Mouse (Mus musculus): ENCODE measurements around the gene Ksr2.

Ksr2 gene

DNA sequence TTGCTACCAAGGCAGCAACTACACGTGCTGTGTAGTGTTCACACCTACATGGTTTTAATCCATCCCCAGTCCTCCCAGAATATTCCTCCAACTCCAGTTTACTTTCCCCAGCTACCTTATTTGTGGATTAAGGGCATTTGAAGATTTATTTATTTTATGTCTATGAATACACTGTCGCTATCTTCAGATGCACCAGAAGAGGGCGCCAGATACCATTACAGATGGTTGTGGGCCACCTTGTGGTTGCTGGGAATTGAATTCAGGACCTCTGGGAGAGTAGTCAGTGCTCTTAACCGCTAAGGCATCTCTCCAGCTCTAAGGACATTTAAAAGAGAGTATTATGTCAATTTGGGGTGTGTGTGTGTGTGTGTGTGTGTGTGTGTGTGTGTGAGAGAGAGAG is 108.7 kb downstream of the Ksr2 start:
- in situ Hi-C loops (cut with MboI, MseI): no loop called here

DNA sequence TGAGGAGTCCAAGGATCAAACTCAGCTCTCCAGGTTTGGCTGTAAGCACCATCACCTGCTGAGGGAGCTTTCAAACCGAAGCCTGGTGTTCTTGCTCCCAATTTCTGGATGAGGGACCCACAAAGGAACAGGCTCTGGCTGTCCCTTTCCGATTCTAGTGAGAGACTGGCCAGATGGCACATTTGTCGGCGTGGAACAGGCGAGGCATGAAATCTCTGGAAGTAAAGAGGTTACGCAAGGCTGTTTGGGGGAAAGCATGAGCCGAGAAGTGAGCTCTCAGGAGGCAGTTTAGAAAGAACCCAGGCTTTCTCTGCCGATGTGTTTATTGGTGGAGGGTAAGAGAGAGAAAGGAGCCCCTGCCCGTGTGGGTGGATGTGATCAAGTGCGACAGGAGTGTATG is 109.2 kb downstream of the Ksr2 start:
- in situ Hi-C loops (cut with MboI, MseI): no loop called here

DNA sequence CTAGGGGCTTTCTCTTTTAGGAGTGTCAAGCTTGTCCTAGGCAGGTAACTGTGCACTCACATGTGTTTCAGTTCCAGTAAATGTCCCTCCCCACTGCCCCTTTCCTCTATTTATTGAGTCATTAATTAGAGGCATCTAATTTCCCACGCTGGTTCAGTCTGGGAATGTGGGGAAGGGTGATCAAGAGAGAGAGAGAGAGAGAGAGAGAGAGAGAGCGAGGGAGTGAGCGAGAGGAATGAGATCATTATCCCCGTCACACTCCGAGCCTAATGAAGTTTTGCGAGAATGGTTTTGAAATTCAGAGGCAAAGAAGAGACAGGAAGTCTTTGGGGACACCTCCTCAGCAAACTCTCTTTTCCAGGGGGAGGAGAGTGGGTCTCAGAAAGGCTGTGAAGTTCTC is 117.2 kb downstream of the Ksr2 start:
- in situ Hi-C loops (cut with MboI, MseI): loop anchor here (10.0 kb wide), 1 partner anchor 1134 kb away; no protein-coding TSS in a partner anchor

GRCm38 (mm10) chr5:117539221-117539620 is 125.4 kb downstream of the Ksr2 start:
- in situ Hi-C loops (cut with MboI, MseI): loop anchor here (10.0 kb wide), 1 partner anchor 1126 kb away; no protein-coding TSS in a partner anchor

- in situ Hi-C loops (cut with MboI, MseI): no loop called here
Measured at GRCm38 (mm10) chr5:117541654-117542053, 127.9 kb downstream of the Ksr2 start.

DNA sequence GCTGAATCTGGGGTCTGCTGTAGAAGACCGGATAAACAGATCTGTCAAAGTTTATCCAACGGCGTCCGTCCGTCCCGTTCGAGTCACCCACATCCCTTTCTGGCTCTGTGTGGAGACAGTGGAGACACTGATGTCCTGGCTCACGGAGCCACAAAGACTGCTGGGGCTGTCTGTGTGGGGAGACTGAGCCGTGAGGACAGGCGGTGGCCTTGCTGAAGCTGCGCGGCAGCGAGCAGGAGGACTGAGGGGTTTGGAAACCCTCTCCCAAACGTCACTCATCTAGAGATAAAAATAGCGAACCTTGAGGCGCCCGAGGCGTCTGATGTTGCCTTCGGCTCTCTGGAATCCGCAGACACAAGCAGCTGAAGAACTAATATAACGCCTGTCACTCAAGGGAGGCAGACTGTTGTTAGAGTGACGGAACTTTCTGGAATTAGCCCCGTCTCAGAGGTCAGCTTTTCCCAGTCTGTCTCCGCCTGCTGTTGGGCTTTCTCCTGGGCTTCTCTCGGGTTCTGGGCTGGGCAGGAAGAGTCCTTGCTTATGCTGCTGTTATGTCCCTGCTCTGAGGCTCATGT is 133.0 kb downstream of the Ksr2 start:
- in situ Hi-C loops (cut with MboI, MseI): no loop called here

GRCm38 (mm10) chr5:117550992-117551391 is 137.2 kb downstream of the Ksr2 start:
- in situ Hi-C loops (cut with MboI, MseI): no loop called here

DNA sequence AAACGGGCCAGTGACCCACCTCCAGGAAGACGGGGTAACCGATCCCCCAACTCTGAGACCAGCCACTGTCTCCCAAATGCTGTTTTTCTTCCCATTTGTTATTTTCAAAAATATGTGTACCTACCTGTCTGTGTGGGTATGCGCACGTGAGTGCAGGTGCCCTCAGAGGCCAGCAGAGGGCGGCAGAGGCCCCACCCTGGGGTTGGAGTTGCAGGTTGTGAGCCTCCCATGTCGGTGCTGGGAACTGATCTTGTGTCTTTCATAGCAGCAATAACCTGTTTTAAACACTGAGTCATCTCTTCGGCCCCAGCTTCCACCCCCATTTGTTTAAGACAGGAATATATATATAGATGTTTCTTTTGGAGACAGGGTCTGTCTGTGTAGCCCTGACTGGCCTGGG is 138.3 kb downstream of the Ksr2 start:
- in situ Hi-C loops (cut with MboI, MseI): no loop called here

DNA sequence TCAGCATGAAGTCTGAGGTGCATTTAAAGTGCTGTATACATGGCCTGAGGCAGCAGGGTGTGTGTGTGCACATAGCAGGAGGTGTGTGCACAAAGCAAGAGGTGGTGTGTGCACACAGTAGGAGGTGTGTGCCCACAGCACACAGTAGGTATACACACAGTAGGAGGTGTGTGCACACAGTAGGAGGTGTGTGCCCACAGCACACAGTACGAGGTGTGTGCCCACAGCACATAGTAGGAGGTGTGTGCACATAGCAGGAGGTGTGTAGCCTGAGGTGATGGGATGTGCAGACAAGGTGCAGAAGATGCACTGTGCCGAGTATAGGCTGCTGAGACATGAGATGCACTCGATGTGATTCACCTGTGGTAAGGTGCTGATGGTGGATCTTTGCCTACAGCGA is 140.7 kb downstream of the Ksr2 start:
- in situ Hi-C loops (cut with MboI, MseI): no loop called here

- in situ Hi-C loops (cut with MboI, MseI): no loop called here
Measured at GRCm38 (mm10) chr5:117556570-117556969, 142.8 kb downstream of the Ksr2 start.

GRCm38 (mm10) chr5:117561080-117561479 is 147.3 kb downstream of the Ksr2 start:
- in situ Hi-C loops (cut with MboI, MseI): no loop called here

GRCm38 (mm10) chr5:117566051-117566665 is 152.4 kb downstream of the Ksr2 start:
- in situ Hi-C loops (cut with MboI, MseI): no loop called here

DNA sequence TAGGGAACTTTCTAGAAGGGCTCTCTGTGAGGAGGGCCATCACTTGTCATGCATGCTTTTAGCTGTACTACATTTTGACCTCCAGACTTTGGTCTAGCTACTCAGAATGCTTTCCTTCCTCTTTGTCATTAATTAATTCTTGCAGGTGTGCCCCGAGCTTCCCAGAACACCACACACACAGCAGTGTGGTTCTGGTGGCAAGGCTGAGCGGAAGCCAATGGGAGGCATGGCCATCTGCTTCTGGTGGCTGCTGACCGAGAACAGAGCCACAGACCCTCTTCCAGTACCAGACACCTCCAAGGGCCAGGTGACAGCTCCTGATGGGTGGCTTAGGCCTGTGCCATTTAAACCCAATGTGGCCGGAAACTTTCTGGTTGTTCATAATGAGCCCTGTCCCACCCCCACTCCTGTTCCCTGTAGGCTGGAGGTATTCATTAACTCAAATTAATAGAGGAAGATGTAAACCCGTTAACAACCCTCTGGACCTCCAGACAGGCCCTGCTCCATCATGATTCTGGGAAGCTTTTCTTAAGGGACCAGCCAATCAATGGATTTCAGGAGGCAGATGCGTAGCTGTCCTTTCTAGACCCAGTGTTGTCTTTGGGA is 155.5 kb downstream of the Ksr2 start:
- in situ Hi-C loops (cut with MboI, MseI): no loop called here

GRCm38 (mm10) chr5:117572428-117572827 is 158.6 kb downstream of the Ksr2 start:
- in situ Hi-C loops (cut with MboI, MseI): no loop called here

GRCm38 (mm10) chr5:117574894-117575293 is 161.1 kb downstream of the Ksr2 start:
- in situ Hi-C loops (cut with MboI, MseI): no loop called here

GRCm38 (mm10) chr5:117577598-117577997 is 163.8 kb downstream of the Ksr2 start:
- in situ Hi-C loops (cut with MboI, MseI): no loop called here

- in situ Hi-C loops (cut with MboI, MseI): no loop called here
Measured at GRCm38 (mm10) chr5:117581711-117582110, 167.9 kb downstream of the Ksr2 start.

GRCm38 (mm10) chr5:117584428-117584827 is 170.6 kb downstream of the Ksr2 start:
- in situ Hi-C loops (cut with MboI, MseI): no loop called here

GRCm38 (mm10) chr5:117589266-117589665 is 175.5 kb downstream of the Ksr2 start:
- in situ Hi-C loops (cut with MboI, MseI): no loop called here

GRCm38 (mm10) chr5:117593273-117593672 is 179.5 kb downstream of the Ksr2 start:
- in situ Hi-C loops (cut with MboI, MseI): no loop called here

GRCm38 (mm10) chr5:117596803-117597202 is 183.0 kb downstream of the Ksr2 start:
- in situ Hi-C loops (cut with MboI, MseI): no loop called here

- in situ Hi-C loops (cut with MboI, MseI): no loop called here
Measured at GRCm38 (mm10) chr5:117602026-117602425, 188.2 kb downstream of the Ksr2 start.

DNA sequence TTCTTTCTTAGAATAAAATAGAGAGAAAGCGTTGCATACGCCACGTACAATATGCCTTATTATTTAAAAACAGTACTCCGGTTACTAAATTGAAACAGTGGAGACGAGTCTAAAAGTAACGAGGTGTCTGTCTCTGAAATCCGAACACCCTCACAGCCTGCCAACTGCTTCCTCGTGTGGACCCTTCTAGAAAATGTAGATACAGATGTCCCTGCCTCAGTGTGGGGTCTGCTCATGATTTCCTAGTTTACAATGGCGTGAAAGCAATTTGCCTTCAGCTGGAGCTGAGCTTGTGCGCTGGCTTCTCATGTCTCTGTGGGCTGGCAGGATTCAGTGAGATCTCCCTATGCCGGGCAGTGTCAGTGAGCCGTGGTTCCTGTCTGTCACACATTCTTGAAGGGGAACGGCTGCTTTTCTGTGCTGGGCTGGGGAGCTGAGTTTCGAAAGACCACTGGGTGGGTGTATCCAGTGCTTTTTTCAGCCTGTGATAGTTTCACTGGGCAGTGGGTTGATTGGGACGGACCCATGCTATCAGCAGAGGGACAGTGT is 194.0 kb downstream of the Ksr2 start:
- in situ Hi-C loops (cut with MboI, MseI): no loop called here
